Mouse (Mus musculus) cerebral cortex, adult 2 months (tissue): Measurements from ENCODE around the gene Ift52.

Source experiments
- WGBS: fragments of 180-500 bp; shearing (Covaris S2); methylation state at CpG from one replicate; pipeline ENCODE4 v1.1.7; 2018; 5-methylcytosine and 5-hydroxymethylcytosine counted together

The Ift52 gene

GRCm38 (mm10) chr2:163031757-163032156 lies 14.6 kb downstream of the Ift52 start:
- 87% methylated on average over 2 of the region's 2 CpGs for WGBS

- WGBS, result 59% methylated on average over 4 of the region's 4 CpGs
Observed at GRCm38 (mm10) chr2:163032622-163033021, 15.5 kb downstream of the Ift52 start.

- WGBS, result 86% methylated on average over 7 of the region's 7 CpGs
Observed at GRCm38 (mm10) chr2:163039940-163040339, 22.8 kb downstream of the Ift52 start.

- WGBS, result under 1% methylated on average over 10 of the region's 10 CpGs
Observed at GRCm38 (mm10) chr2:163048125-163048524, 31.0 kb downstream of the Ift52 start.

DNA sequence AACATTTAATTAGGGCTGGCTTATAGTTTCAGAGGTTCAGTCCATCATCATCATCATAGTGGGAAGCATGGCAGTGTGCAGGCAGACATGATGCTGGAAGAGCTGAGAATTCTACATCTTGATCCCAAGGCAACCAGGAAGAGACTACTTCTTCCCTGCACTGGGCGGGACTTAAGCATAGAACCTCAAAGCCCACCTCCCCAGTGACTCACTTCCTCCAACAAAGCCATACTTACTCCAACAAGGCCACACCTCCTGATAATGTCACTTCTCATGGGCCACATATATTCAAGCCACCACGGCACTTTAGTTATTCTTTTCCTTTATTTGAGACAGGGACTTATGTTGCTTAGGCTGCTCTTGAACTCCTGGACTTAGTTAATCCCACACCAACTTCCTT lies 32.0 kb downstream of the Ift52 start:
- 98% methylated on average over 2 of the region's 2 CpGs for WGBS

GRCm38 (mm10) chr2:163051691-163052090 lies 34.5 kb downstream of the Ift52 start:
- 82% methylated on average over 1 of the region's 1 CpGs for WGBS

DNA sequence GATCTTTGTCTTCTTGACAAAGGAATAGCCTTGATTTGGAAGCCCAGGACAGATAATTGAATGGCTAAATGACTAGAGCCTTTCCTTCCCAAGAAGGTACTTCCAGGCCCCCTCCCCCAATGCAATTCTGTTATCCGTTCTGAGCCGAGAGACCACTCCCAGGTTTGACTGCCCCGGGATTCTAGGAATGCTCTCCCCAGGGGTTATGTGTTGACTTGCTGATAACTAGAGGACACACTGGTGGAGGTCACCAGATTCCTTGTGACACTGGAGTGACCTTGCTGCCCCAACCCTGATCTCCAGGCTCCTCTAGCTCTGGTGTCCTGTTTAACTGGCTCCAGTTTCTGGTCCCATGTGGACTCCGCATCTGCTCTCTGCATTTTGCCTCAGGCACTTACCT lies 34.9 kb downstream of the Ift52 start:
- 69% methylated on average over 4 of the region's 4 CpGs for WGBS

DNA sequence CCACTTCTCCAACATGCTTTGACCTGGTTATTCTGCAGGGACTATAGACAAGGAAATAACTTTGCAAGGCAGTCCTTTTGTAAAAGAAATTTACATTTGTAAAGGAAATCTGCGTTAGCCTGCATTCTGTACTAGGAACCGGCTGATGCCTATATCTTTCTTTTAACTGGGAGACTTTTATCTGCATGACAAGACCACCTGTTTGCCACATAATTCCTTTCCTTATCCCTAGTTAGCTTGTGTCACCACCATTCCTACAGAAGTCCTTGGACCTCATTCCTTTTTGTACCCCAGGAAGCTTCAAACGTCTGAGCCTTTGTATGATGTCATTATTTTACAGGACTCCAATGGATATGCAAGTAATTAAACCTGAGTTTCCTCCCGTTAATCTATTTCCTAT lies 35.7 kb downstream of the Ift52 start:
- WGBS, result 75% methylated on average over 4 of the region's 4 CpGs

- WGBS, result under 1% methylated on average over 48 of the region's 48 CpGs
Observed at GRCm38 (mm10) chr2:163054335-163054840, 37.2 kb downstream of the Ift52 start, which contains the start of gene Mybl2. TSS of gene Mybl2 (plus strand) at chr2:163054687.

DNA sequence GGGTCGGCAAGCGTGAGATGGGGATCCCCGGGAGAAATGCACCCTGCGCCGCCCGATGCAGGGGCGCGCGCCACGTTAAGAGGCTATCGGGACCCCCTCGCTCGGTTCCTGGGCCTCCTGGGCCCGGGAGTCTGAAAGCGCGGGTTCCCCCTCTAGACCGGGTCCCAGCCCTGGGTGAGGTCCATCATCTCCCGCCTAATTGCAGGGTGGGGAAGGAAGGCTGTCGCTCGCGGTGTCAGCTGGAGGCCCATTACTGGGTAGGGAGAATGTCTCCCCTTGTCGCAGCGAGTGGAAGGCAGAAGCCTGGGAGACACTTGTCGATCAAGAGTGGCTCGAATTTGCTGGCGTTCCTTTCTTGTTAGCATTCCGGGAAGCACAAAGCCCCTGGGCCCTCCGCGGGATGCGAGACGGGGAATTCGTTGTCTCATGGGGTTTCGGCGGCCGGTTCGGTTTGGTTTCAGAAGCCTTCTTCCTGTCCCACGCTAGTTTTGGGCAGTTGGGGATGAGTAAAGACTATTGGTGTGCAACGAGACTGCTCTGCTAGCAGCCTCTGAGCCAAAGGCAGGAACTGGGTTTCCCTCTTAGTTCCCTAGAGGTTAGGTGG lies 37.8 kb downstream of the Ift52 start:
- WGBS, result 2% methylated on average over 38 of the region's 38 CpGs

- 48% methylated on average over 5 of the region's 5 CpGs for WGBS
Observed at GRCm38 (mm10) chr2:163055715-163056114, 38.6 kb downstream of the Ift52 start.

GRCm38 (mm10) chr2:163056584-163056983 lies 39.4 kb downstream of the Ift52 start:
- 87% methylated on average over 9 of the region's 9 CpGs for WGBS

DNA sequence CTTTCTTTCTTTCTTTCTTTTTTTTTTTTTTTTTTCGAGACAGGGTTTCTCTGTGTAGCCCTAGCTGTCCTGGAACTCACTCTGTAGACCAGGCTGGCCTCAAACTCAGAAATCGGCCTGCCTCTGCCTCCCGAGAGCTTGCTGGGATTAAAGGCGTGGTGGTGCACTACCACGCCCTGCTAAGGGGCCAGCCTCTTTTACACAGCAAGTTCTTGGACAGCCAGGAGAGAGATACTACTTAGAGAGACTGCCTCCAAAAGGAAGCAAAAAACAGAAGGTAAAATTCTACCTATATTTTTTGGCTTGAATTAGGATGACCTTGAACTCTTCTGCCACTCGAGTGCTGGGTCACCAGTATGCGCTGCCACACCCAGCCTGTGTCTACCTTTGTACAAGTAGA lies 41.8 kb downstream of the Ift52 start:
- 93% methylated on average over 7 of the region's 7 CpGs for WGBS

DNA sequence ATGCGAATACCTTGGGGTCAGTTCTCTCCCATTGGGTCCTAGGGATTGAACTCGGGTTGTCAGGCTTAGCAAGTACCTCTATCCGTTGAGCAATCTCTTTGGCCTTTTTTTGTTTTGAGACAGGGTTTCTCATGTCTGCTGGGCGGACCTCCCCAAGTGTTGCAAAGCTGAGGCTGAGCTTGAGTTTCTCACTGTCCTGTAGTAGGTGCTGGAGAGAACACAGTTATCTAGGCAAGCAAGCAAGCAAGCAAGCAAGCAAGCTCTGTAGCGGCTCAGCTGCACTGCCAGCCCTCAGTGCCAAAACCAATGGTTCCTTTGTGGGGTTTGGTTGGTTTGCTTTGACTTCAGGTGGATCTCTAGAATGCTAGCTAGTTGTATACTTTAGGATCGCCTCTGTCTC lies 43.5 kb downstream of the Ift52 start:
- WGBS, result 88% methylated on average over 6 of the region's 6 CpGs

- 88% methylated on average over 8 of the region's 8 CpGs for WGBS
Observed at GRCm38 (mm10) chr2:163061203-163062118, 44.3 kb downstream of the Ift52 start.

DNA sequence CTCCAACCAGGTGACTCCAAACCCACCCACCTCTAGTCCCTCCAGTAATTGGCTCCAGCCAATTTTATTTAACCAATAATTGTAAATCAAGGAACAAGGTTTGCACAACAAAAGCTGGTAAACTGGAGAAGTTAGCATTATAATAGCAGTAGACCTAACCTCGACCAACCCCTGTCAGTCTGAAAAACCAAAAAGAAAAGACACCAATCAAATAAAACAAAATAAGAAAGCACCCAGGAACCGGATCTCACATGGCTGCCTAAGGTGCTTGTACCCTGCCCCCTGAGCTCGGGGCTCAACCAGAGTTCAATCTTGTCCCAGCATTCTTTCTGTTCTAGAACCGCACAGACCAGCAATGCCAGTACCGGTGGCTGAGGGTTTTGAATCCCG lies 45.0 kb downstream of the Ift52 start:
- WGBS, result 85% methylated on average over 6 of the region's 6 CpGs

DNA sequence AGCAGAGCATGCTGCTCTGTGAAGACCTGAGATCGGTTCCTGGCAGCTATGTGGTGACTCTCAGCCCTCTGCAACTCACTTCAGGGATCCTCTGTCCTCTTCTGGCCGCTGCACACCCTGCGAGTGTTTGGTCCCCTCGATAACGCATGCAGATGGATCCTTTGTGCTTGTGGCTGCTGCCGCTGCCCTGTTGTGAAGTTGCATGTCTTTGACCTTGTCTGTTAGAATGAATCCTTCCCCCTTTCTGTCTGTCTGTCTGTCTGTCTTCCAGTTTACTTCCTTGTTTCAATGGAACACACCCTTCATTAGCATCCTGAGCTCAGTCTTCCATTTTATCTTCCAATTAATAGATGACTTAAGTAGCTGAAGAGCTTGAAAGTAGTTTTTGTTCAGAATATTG lies 49.2 kb downstream of the Ift52 start:
- WGBS, result 94% methylated on average over 6 of the region's 6 CpGs

DNA sequence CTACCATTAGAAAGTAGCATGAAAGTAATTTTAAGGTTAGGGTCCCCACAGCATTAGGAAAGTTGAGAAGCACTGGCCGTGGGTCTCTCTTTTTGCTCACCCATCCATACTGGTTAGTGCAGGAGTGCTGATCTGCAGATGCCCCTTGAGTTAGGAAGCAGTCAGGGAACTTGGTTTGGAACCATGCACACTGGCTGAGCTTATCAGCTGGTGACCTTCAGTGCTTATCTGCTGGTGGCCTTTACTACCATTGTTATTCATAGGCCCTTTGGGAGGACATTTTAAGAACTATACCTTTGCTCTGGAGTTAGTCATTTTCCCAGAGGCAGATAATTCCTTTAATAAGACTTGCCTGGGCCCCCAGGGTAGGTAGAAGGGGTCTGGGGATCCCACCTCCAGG lies 50.1 kb downstream of the Ift52 start:
- WGBS, result 94% methylated on average over 1 of the region's 1 CpGs

DNA sequence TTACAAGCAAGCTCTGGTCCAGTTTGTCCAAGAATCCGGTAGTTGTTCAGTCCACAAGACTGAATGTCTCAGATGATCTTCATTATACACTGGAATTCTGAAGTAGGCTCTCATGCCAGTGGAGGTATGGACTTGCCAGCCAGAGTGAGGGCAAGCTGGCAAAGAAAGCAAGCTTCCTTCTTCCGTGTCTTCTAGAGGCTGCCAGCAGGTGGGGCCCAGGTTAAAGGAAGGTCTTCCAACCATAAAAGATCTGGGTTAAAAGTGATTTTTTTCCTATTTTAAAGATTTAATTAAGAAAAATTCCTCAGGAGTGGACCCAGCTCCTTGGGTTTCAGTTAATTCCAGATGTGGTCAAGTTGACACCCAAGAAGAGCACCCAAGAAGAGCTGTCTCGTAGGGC lies 53.1 kb downstream of the Ift52 start:
- WGBS, result 82% methylated on average over 3 of the region's 3 CpGs

DNA sequence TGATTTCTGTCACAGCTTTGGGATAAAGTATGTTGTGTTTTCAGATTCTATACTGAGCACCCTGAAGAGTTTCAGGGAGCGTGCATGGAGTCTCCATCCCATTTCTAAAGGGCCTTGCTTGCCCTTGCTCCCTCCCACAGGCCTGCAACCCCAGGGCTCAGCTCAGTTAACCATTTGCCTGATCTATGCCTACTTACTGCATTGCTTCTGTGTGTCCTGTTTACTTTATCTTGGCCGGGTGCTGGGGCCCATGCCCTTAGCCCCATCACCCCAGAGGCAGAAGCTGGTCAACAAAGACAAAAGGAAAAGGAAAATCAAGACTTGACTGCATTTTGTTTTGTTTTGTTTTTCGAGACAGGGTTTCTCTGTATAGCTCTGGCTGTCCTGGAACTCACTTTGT lies 54.4 kb downstream of the Ift52 start:
- WGBS, result 90% methylated on average over 3 of the region's 3 CpGs

GRCm38 (mm10) chr2:163073023-163073757 lies 56.0 kb downstream of the Ift52 start:
- WGBS, result 97% methylated on average over 9 of the region's 9 CpGs

GRCm38 (mm10) chr2:163074006-163074405 lies 56.9 kb downstream of the Ift52 start:
- WGBS, result 66% methylated on average over 7 of the region's 7 CpGs
